Mouse (Mus musculus): ENCODE data around the gene Klk7.

The Klk7 gene

GRCm38 (mm10) chr7:43797333-43797769 is 13.7 kb upstream of the Klk7 start, which contains the start of gene Klk8:
Gene Klk8 (plus strand): TSS chr7:43797577.
- DNase-seq (ENCODE audit: low spot score) = no peak

- DNase-seq (ENCODE audit: low spot score) = no peak
These were observed 13.1 kb upstream of the Klk7 start for GRCm38 (mm10) chr7:43797844-43798462.

- no peak for DNase-seq (ENCODE audit: low spot score)
These were observed 11.2 kb upstream of the Klk7 start for GRCm38 (mm10) chr7:43799876-43800275.

GRCm38 (mm10) chr7:43815211-43815610 is 4.1 kb downstream of the Klk7 start:
- DNase-seq (ENCODE audit: low spot score) = no peak

- DNase-seq (ENCODE audit: low spot score) = no peak
These were observed 5.7 kb downstream of the Klk7 start for GRCm38 (mm10) chr7:43816746-43817145.

GRCm38 (mm10) chr7:43821581-43821980 is 10.5 kb downstream of the Klk7 start:
- no peak for DNase-seq (ENCODE audit: low spot score)

- DNase-seq (ENCODE audit: low spot score) = no peak
These were observed 13.1 kb downstream of the Klk7 start, which contains the start of gene Klk6 for GRCm38 (mm10) chr7:43824199-43824598. Gene Klk6 (plus strand): TSS chr7:43824499.

GRCm38 (mm10) chr7:43826056-43826455 is 15.0 kb downstream of the Klk7 start:
- no peak for DNase-seq (ENCODE audit: low spot score)

GRCm38 (mm10) chr7:43827706-43828105 is 16.6 kb downstream of the Klk7 start:
- DNase-seq (ENCODE audit: low spot score) = no peak

- no peak for DNase-seq (ENCODE audit: low spot score)
These were observed 17.9 kb downstream of the Klk7 start for GRCm38 (mm10) chr7:43829006-43829405.

- DNase-seq (ENCODE audit: low spot score) = no peak
These were observed 30.6 kb downstream of the Klk7 start, which contains the start of gene Klk5 for GRCm38 (mm10) chr7:43841701-43842100. Gene Klk5 (plus strand): TSS chr7:43841971.

- DNase-seq (ENCODE audit: low spot score) = no peak
These were observed 32.7 kb downstream of the Klk7 start for GRCm38 (mm10) chr7:43843801-43844200.

GRCm38 (mm10) chr7:43851616-43852015 is 40.5 kb downstream of the Klk7 start:
- DNase-seq (ENCODE audit: low spot score) = no peak

GRCm38 (mm10) chr7:43854642-43855380 is 43.7 kb downstream of the Klk7 start:
- no peak for DNase-seq (ENCODE audit: low spot score)

GRCm38 (mm10) chr7:43855709-43856108 is 44.6 kb downstream of the Klk7 start:
- no peak for DNase-seq (ENCODE audit: low spot score)

- no peak for DNase-seq (ENCODE audit: low spot score)
These were observed 45.2 kb downstream of the Klk7 start for GRCm38 (mm10) chr7:43856307-43856706.

- DNase-seq (ENCODE audit: low spot score) = no peak
These were observed 46.4 kb downstream of the Klk7 start for GRCm38 (mm10) chr7:43857501-43857900.

- no peak for DNase-seq (ENCODE audit: low spot score)
These were observed 49.3 kb downstream of the Klk7 start for GRCm38 (mm10) chr7:43860411-43860810.

Data from c-Kit-positive CD71-positive TER-119-positive erythroid progenitor cells, embryonic 14.5 days (primary cell).